ENCODE assay signal across 8 mouse cellular contexts in genomic region chr4:119173851-119174453, GRCm38 (mm10). TPM values are rescaled to one million over a fixed set of nuclear protein-coding genes. Genes with fewer than 3 reads are reported as not detected.
DNase-seq lines count a peak whose midpoint lies in the region; ATAC-seq and TF ChIP-seq lines count a peak whose summit lies in the region.

TSS of gene Zfp691 (minus strand) at chr4:119174195.

- under 1% methylated on average over 40 of the region's 40 CpGs for WGBS in forebrain, embryonic 15.5 days
- WGBS in lung, adult 2 months: under 1% methylated on average over 40 of the region's 40 CpGs

- H3K27ac ChIP-seq in ES-E14 (ENCODE audit: insufficient read depth, low read depth, low read length, poor library complexity, severe bottlenecking): no peak within 1 kb of the TSS
- peak within 1 kb of the TSS; percentile 29 for H3K27ac ChIP-seq in forebrain, embryonic 15.5 days (replicated peaks)

- TF ChIP-seq POLR2A in lung, adult 2 months (IDR thresholded peaks at IDR 0.05; ENCODE audit: borderline replicate concordance, extremely low read depth, low read depth, low read length): peak; percentile 77; the same call in 1 of the 2 replicates

- no peaks in the 10 kb centered on the region for H3K9me3 ChIP-seq in ES-E14 (ENCODE audit: control insufficient read depth, insufficient read depth, low read depth, low read length)
- no peaks in the 10 kb centered on the region for H3K9me3 ChIP-seq in forebrain, embryonic 15.5 days

- DNase-seq in ES-E14 (ENCODE audit: low read depth, low spot score): peak; percentile 91
- peak; percentile 95 for DNase-seq in cerebellum, adult 11-12 months
- DNase-seq in heart, postnatal 25 days (ENCODE audit: low spot score): peak; percentile 92
- DNase-seq in layer of hippocampus, adult 18-20 months (ENCODE audit: low spot score in 2 of 2): peak; percentile 91 to 99
- peak; percentile 93 for DNase-seq in lung, adult 2 months
- DNase-seq in thymus, adult 18-20 months: peak; percentile 90 to 94

- peak within 1 kb of the TSS; percentile 66 for H3K4me2 ChIP-seq in forebrain, embryonic 15.5 days (replicated peaks)

- peaks cover 11% of the 10 kb centered on the region for H3K36me3 ChIP-seq in ES-E14 (ENCODE audit: control insufficient read depth, insufficient read depth, low read length, poor library complexity, severe bottlenecking)
- H3K36me3 ChIP-seq in forebrain, embryonic 15.5 days: 0 out of 2 replicates have a peak, but pooled peaks cover 3% of the 10 kb centered on the region

- TF ChIP-seq CTCF in lung, adult 2 months (IDR thresholded peaks at IDR 0.05; ENCODE audit: insufficient read depth, low read length): no peak

- in situ Hi-C loops in ES-E14 (cut with MboI; ENCODE audit: low sequenced_read_pairs in 2 of 2, unreplicated experiment in 2 of 2): loop anchor here (5.0 to 25.0 kb wide), 3 partner anchors 172 to 562 kb away; partner anchors contain the start of genes Cfap57 (in 1 of the 2) and Ebna1bp2 (in 1 of the 2)

- ATAC-seq in forebrain, embryonic 15.5 days (replicated peaks): peak; percentile 100
- peak; percentile 100 for ATAC-seq in neutrophil, adult 5-6 weeks (ENCODE audit: extremely low read depth, insufficient number of reproducible peaks, low FRiP score, poor library complexity, severe bottlenecking)

- no peaks in the 10 kb centered on the region for H3K27me3 ChIP-seq in forebrain, embryonic 15.5 days

- H3K9ac ChIP-seq in ES-E14 (ENCODE audit: insufficient read depth, low read depth, low read length, poor library complexity, severe bottlenecking): peak within 1 kb of the TSS; percentile 69
- peak within 1 kb of the TSS; percentile 81 for H3K9ac ChIP-seq in forebrain, embryonic 15.5 days (replicated peaks)

- H3K4me3 ChIP-seq in ES-E14 (ENCODE audit: insufficient read depth in 1 of 2, low read depth in 1 of 2, low read length in 2 of 2, poor library complexity in 1 of 2, severe bottlenecking in 1 of 2): peak within 1 kb of the TSS; percentile 80 to 95
- peak within 1 kb of the TSS; percentile 71 for H3K4me3 ChIP-seq in forebrain, embryonic 15.5 days
- peak within 1 kb of the TSS; percentile 89 for H3K4me3 ChIP-seq in lung, adult 2 months (replicated peaks; ENCODE audit: extremely low read depth, low read depth, low read length)

- intact Hi-C loops in heart, postnatal 25 days (cut with DNase I): no loop called here

- peaks cover 0 to 6% of the 10 kb centered on the region in 2 experiments; a peak in 1 of 4 replicates for H3K4me1 ChIP-seq in ES-E14 (ENCODE audit: control insufficient read depth in 2 of 2, insufficient read depth in 2 of 2, low read length in 2 of 2, poor library complexity in 1 of 2)
- peaks cover 20% of the 10 kb centered on the region for H3K4me1 ChIP-seq in forebrain, embryonic 15.5 days
- 0 out of 2 replicates have a peak, but pooled peaks cover 5% of the 10 kb centered on the region for H3K4me1 ChIP-seq in lung, adult 2 months (ENCODE audit: control insufficient read depth, insufficient read depth, low read length)

TF ChIP-seq in ES-E14, 5 proteins besides CTCF, POLR2A, EP300 and RAD21:
- TF ChIP-seq CHD2 (IDR thresholded peaks at IDR 0.05; ENCODE audit: low read depth, low read length) (peak; percentile 97), HCFC1 (IDR thresholded peaks at IDR 0.05; ENCODE audit: borderline replicate concordance, insufficient read depth, low read length) (peak; percentile 99), MAFK (IDR thresholded peaks at IDR 0.05; ENCODE audit: insufficient read depth, low read depth, low read length) (no peak)

RNA-seq across cellular contexts. Expression of gene Zfp691, which starts in this region (rescaled TPM):
- 3.9 and 5.4 TPM in 2 replicates for total RNA-seq in ES-E14 (2012; rRNA removed)
- polyA plus RNA-seq in forebrain, embryonic 15.5 days (2015; fragmentation: Nextera tagmentation; extraction: Ambion mirVana): 5.0 and 5.4 TPM in 2 replicates
- 10 to 100 TPM; 21.4 to 25.0 TPM for total RNA-seq in heart, postnatal 25 days (2021)
- 1 to 10 TPM; 6.8 to 8.2 TPM for total RNA-seq in layer of hippocampus, adult 18-20 months (2021)
- 8.9 and 10.1 TPM in 2 replicates for polyA plus RNA-seq in lung, adult 2 months (2012; rRNA removed)
- 6.9 and 10.3 TPM in 2 replicates for total RNA-seq in neutrophil, adult 5-6 weeks (2017)
